Mouse (Mus musculus) heart, embryonic 15.5 days (tissue): Measurements from ENCODE around the gene Olfr324. TPM values are rescaled to one million over a fixed set of nuclear protein-coding genes. Genes with fewer than 3 reads are reported as not detected.
A peak's percentile ranks its signal among the peaks of the same experiment; 100 is the strongest.

ENCODE experiments used
- ATAC-seq: fragments of 200-750 bp; cut with Nextera tagmentation; replicated peaks from 2 replicates; pipeline ENCODE4 v1.8.0; 2017; ENCODE audit warnings: low read depth, moderate TSS enrichment; ENCODE audit not compliant: insufficient number of reproducible peaks, insufficient read depth, low FRiP score
- H3K27ac ChIP-seq: fragments of 300-500 bp; sonication (generic); 2 replicates; pipeline ENCODE4 v1.5.1; 2015; ENCODE audit warnings: mild to moderate bottlenecking, inconsistent platforms
- H3K27me3 ChIP-seq: fragments of 300-500 bp; sonication (generic); 2 replicates; pipeline ENCODE4 v1.6.1; 2015; ENCODE audit warnings: inconsistent platforms
- H3K36me3 ChIP-seq: fragments of 300-500 bp; sonication (generic); 2 replicates; pipeline ENCODE4 v1.6.1; 2015; ENCODE audit warnings: mild to moderate bottlenecking, inconsistent platforms
- H3K4me1 ChIP-seq: fragments of 300-500 bp; sonication (generic); replicated peaks from 2 replicates; pipeline ENCODE4 v1.6.1; 2015; ENCODE audit warnings: inconsistent platforms
- H3K4me2 ChIP-seq: fragments of 300-500 bp; sonication (generic); 2 replicates; pipeline ENCODE4 v1.6.1; 2015; ENCODE audit warnings: inconsistent platforms, mild to moderate bottlenecking, moderate library complexity
- H3K4me3 ChIP-seq: fragments of 300-500 bp; sonication (generic); 2 replicates; pipeline ENCODE4 v1.5.1; 2015; ENCODE audit warnings: mild to moderate bottlenecking, inconsistent platforms
- H3K9ac ChIP-seq: fragments of 300-500 bp; sonication (generic); 2 replicates; pipeline ENCODE4 v1.6.1; 2015; ENCODE audit warnings: mild to moderate bottlenecking, inconsistent platforms
- H3K9me3 ChIP-seq: fragments of 300-500 bp; sonication (generic); replicated peaks from 2 replicates; pipeline ENCODE4 v1.6.1; 2016; ENCODE audit warnings: inconsistent platforms
- WGBS: fragments of 180-500 bp; shearing (Covaris S2); methylation state at CpG from one replicate; pipeline ENCODE4 v1.1.7; 2015; ENCODE audit warnings: mixed read lengths; 5-methylcytosine and 5-hydroxymethylcytosine counted together
- polyA plus RNA-seq: library from polyadenylated mRNA; unstranded; fragments of >200 nt; fragmentation: Nextera tagmentation; extraction: Ambion mirVana; gene quantifications from 2 replicates; pipeline ENCODE4 v1.2.1, GENCODE M21; 2015

The Olfr324 gene
- polyA plus RNA-seq, 1 experiment from 2014 or later = not detected

GRCm38 (mm10) chr11:58636376-58636977, 41.6 kb downstream of the Olfr324 start:
- Histone ChIP-seq H3K27ac (no peak overlapping the region), H3K4me1 (peaks cover 7% of the 10 kb centered on the region), H3K4me2 (no peak overlapping the region), H3K27me3 (peaks cover 38% of the 10 kb centered on the region), H3K36me3 (no peaks in the 10 kb centered on the region), H3K4me3 (no peak overlapping the region), H3K9me3 (no peaks in the 10 kb centered on the region), H3K9ac (no peak overlapping the region)
- 8% methylated on average over 3 of the region's 4 CpGs for WGBS
- no peak for ATAC-seq

DNA sequence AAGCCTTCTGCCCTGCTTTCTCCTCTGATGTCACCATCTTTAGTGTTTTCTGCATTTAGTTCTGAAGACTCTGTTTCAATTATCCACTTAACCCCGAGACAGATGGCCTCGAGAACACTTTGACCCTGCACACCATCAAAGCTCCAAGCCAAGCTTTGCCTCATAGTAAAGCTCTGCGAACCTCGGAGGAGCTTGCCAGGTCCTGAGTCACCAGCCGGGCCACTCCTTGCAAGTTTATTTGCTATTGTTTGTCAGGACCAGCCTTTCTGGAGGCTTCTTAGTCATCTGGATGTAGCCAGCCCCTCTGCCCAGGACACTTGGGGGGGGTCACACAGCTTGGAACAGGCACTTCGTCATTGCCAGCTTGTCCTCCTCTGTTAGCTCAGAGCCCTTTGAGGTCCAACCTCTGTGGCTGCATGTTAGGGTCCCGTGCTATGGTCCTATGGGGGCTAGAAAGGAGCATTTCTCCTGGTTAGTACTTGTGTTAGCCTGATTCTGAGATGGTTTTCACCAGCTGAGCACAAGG, 43.3 kb downstream of the Olfr324 start:
- ATAC-seq = no peak
- H3K27me3 ChIP-seq = peaks cover 44% of the 10 kb centered on the region
- no peak overlapping the region for H3K4me3 ChIP-seq
- no peak overlapping the region for H3K4me2 ChIP-seq
- H3K9me3 ChIP-seq = no peaks in the 10 kb centered on the region
- H3K36me3 ChIP-seq = no peaks in the 10 kb centered on the region
- H3K9ac ChIP-seq = no peak overlapping the region
- H3K4me1 ChIP-seq = peaks cover 7% of the 10 kb centered on the region
- no peak overlapping the region for H3K27ac ChIP-seq
- WGBS = 61% methylated on average over 7 of the region's 7 CpGs

DNA sequence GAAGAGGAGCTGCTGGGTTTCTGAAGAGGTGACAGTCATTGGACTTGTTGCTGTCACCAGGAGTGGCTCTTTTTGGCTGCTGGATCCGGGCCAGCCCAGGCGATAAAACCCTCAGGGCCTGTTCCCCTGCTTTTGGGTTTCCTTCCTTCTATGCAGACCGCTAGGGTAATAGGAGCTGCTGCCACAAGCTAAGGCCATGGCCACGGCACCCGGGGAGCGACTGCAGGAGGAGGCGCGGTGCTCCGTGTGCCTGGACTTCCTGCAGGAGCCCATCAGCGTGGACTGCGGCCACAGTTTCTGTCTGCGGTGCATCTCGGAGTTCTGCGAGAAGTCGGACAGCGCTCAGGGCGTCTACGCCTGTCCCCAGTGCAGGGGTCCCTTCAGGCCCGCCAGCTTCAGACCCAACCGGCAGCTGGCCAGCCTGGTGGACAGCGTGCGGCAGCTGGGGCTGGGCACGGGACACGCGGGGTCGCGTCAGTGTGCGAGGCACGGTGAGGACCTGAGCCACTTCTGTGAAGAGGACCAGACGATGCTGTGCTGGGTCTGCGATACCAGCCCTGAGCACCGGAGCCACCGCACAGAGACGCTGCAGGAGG, 45.5 kb downstream of the Olfr324 start, which contains the start of gene Trim58:
Trim58 (plus strand) TSS at position 194 of the 596 bp plus-strand sequence.
- peak within 1 kb of the TSS; percentile 73 for H3K4me2 ChIP-seq
- H3K9ac ChIP-seq = peak within 1 kb of the TSS; percentile 12; the same call in 1 of the 2 replicates
- 4% methylated on average over 34 of the region's 34 CpGs for WGBS
- no peaks in the 10 kb centered on the region for H3K36me3 ChIP-seq
- no peak within 1 kb of the TSS for H3K27ac ChIP-seq
- H3K27me3 ChIP-seq = peaks cover 44% of the 10 kb centered on the region
- no peaks in the 10 kb centered on the region for H3K9me3 ChIP-seq
- peak within 1 kb of the TSS; percentile 43 for H3K4me3 ChIP-seq
- ATAC-seq = no peak
- H3K4me1 ChIP-seq = peaks cover 7% of the 10 kb centered on the region

DNA sequence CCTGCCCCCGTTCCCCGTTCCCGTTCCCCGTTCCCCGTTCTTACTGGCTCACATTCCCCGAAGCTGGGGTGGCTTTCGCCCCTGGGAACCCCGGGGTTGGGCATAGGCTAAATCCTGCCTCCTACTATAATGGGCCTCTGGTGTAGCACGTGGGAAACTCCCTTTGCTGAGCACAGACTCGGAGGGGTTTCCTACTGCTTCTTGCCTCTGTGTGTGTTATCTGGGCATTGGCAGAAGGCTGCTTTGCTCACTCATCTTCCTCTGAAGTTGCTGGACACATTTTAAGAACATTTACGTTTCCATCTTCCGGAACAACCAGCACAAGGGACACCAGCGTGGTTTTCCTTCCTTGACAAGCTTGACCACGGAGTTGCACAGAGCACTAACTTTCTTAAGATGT, 46.1 kb downstream of the Olfr324 start:
- Histone ChIP-seq H3K4me1 (peaks cover 7% of the 10 kb centered on the region), H3K4me3 (no peak overlapping the region), H3K27ac (no peak overlapping the region), H3K9me3 (no peaks in the 10 kb centered on the region), H3K27me3 (peaks cover 44% of the 10 kb centered on the region), H3K36me3 (no peaks in the 10 kb centered on the region), H3K4me2 (peak overlapping the region; percentile 73), H3K9ac (no peak overlapping the region)
- ATAC-seq = no peak
- WGBS = 27% methylated on average over 14 of the region's 14 CpGs

- Histone ChIP-seq H3K9ac (no peak overlapping the region), H3K4me1 (peaks cover 7% of the 10 kb centered on the region), H3K27me3 (peaks cover 44% of the 10 kb centered on the region), H3K36me3 (no peaks in the 10 kb centered on the region), H3K4me3 (no peak overlapping the region), H3K9me3 (no peaks in the 10 kb centered on the region), H3K4me2 (no peak overlapping the region), H3K27ac (no peak overlapping the region)
- 78% methylated on average over 13 of the region's 13 CpGs for WGBS
- no peak for ATAC-seq
Observed at GRCm38 (mm10) chr11:58641638-58642358, 46.9 kb downstream of the Olfr324 start.

GRCm38 (mm10) chr11:58643350-58643749, 48.4 kb downstream of the Olfr324 start:
- ATAC-seq = no peak
- Histone ChIP-seq H3K9me3 (no peaks in the 10 kb centered on the region), H3K9ac (no peak overlapping the region), H3K4me2 (no peak overlapping the region), H3K4me3 (no peak overlapping the region), H3K4me1 (peaks cover 7% of the 10 kb centered on the region), H3K36me3 (no peaks in the 10 kb centered on the region), H3K27ac (no peak overlapping the region), H3K27me3 (peaks cover 35% of the 10 kb centered on the region)
- WGBS = 29% methylated on average over 6 of the region's 6 CpGs

Other genes starting within 250 kb of the Olfr324 start
- not detected in 2 replicates for gene Lypd8, start 216.1 kb upstream of the Olfr324 start, polyA plus RNA-seq
- gene 1810065E05Rik, start 174.0 kb upstream of the Olfr324 start, polyA plus RNA-seq = not detected in 2 replicates
- gene Gm12253, start 162.6 kb upstream of the Olfr324 start, polyA plus RNA-seq = not detected in 2 replicates
- not detected in 2 replicates for gene Lypd9, start 142.2 kb upstream of the Olfr324 start, polyA plus RNA-seq
- not detected in 2 replicates for gene Olfr30, start 132.8 kb upstream of the Olfr324 start, polyA plus RNA-seq
- gene Olfr332, start 102.6 kb upstream of the Olfr324 start, polyA plus RNA-seq = not detected in 2 replicates
- not detected in 2 replicates for gene Olfr331, start 92.5 kb upstream of the Olfr324 start, polyA plus RNA-seq
- gene Olfr330, start 60.3 kb upstream of the Olfr324 start, polyA plus RNA-seq = 0.11 TPM in 1 of 2 replicates, not detected in the other
- not detected in 2 replicates for gene Olfr329-ps, start 48.7 kb upstream of the Olfr324 start, polyA plus RNA-seq
- gene Olfr328, start 39.5 kb upstream of the Olfr324 start, polyA plus RNA-seq = not detected in 2 replicates
- gene Olfr224, start 24.6 kb upstream of the Olfr324 start, polyA plus RNA-seq = 0.06 TPM in 1 of 2 replicates, not detected in the other
- not detected in 2 replicates for gene Olfr325, start 17.4 kb upstream of the Olfr324 start, polyA plus RNA-seq
- gene 2210407C18Rik, start 21.0 kb downstream of the Olfr324 start, polyA plus RNA-seq = not detected in 2 replicates
- gene Olfr323, start 35.4 kb downstream of the Olfr324 start, polyA plus RNA-seq = not detected in 2 replicates
- gene Trim58, start 45.4 kb downstream of the Olfr324 start, polyA plus RNA-seq = 0.16 and 0.44 TPM in 2 replicates
- not detected in 2 replicates for gene Olfr322, start 63.7 kb downstream of the Olfr324 start, polyA plus RNA-seq
- not detected in 2 replicates for gene Olfr320, start 86.0 kb downstream of the Olfr324 start, polyA plus RNA-seq
- not detected in 2 replicates for gene Olfr319, start 104.0 kb downstream of the Olfr324 start, polyA plus RNA-seq
- not detected in 2 replicates for gene Olfr318, start 128.9 kb downstream of the Olfr324 start, polyA plus RNA-seq
- gene Olfr317, start 144.1 kb downstream of the Olfr324 start, polyA plus RNA-seq = not detected in 2 replicates
- gene Olfr316, start 157.6 kb downstream of the Olfr324 start, polyA plus RNA-seq = not detected in 2 replicates
- not detected in 2 replicates for gene Olfr315, start 178.1 kb downstream of the Olfr324 start, polyA plus RNA-seq
- gene Olfr314, start 187.8 kb downstream of the Olfr324 start, polyA plus RNA-seq = not detected in 2 replicates
- 0.62 and 1.1 TPM in 2 replicates for gene Fam183b, start 206.8 kb downstream of the Olfr324 start, polyA plus RNA-seq
- 0.14 TPM in 1 of 2 replicates, not detected in the other for gene Olfr313, start 219.9 kb downstream of the Olfr324 start, polyA plus RNA-seq
- 0.11 and 0.16 TPM in 2 replicates for gene Olfr312, start 234.1 kb downstream of the Olfr324 start, polyA plus RNA-seq
- 0.11 and 0.14 TPM in 2 replicates for gene Olfr311, start 244.1 kb downstream of the Olfr324 start, polyA plus RNA-seq